Mouse (Mus musculus): ENCODE results near the gene Nenf. TPM values are rescaled to one million over a fixed set of nuclear protein-coding genes. Genes with fewer than 3 reads are reported as not detected.

Nenf gene
- polyA plus RNA-seq, 1 experiment = 156 TPM

GRCm38 (mm10) chr1:191257351-191257771 is 60.6 kb downstream of the Nenf start:
- peak in 1 of 2 experiments; percentile 11 for DNase-seq
- Histone ChIP-seq H3K27ac (ENCODE audit: insufficient read depth, low read length) (no peak overlapping the region), H3K4me3 (replicated peaks; ENCODE audit: insufficient read depth, low read depth, low read length) (no peak overlapping the region), H3K27me3 (ENCODE audit: control insufficient read depth, insufficient read depth, low read length) (no peaks in the 10 kb centered on the region), H3K4me1 (ENCODE audit: control insufficient read depth, insufficient read depth, low read length) (peaks cover 5% of the 10 kb centered on the region)
- no peak for TF ChIP-seq CTCF (IDR thresholded peaks at IDR 0.05; ENCODE audit: borderline replicate concordance, insufficient read depth, low read depth, low read length)
- TF ChIP-seq POLR2A (IDR thresholded peaks at IDR 0.05; ENCODE audit: borderline replicate concordance, insufficient read depth, low read length) = no peak
- WGBS = 35% methylated on average over 3 of the region's 3 CpGs

Other genes starting within 250 kb of the Nenf start
- gene Batf3, start 220.3 kb downstream of the Nenf start, polyA plus RNA-seq (2012; rRNA removed) = 0.62 and 0.85 TPM in 2 replicates
- gene Fam71a, start 153.4 kb downstream of the Nenf start, polyA plus RNA-seq (2012; rRNA removed) = not detected in 2 replicates
- gene Atf3, start 100.2 kb downstream of the Nenf start, polyA plus RNA-seq (2012; rRNA removed) = 1.00 and 1.1 TPM in 2 replicates
- 11.5 and 13.4 TPM in 2 replicates for gene Tmem206, start 7.7 kb upstream of the Nenf start, polyA plus RNA-seq (2012; rRNA removed)
- 41.1 and 44.7 TPM in 2 replicates for gene Ppp2r5a, start 85.1 kb upstream of the Nenf start, polyA plus RNA-seq (2012; rRNA removed)

Measured in cerebellum, adult 2 months (tissue).